Mouse (Mus musculus) myocyte (in vitro differentiated cells): ENCODE measurements around the gene Ank. TPM values are rescaled to one million over a fixed set of nuclear protein-coding genes. Genes with fewer than 3 reads are reported as not detected.

Experiments used
- H3K27me3 ChIP-seq: one replicate; pipeline ENCODE4 v1.6.1; 2011; ENCODE audit not compliant: control insufficient read depth, insufficient read depth, insufficient read length
- H3K36me3 ChIP-seq: one replicate; pipeline ENCODE4 v1.6.1; 2011; ENCODE audit not compliant: control insufficient read depth, insufficient read depth
- H3K4me2 ChIP-seq: one replicate; pipeline ENCODE4 v1.6.1; 2011; ENCODE audit warnings: low read depth, control low read depth
- H3K4me3 ChIP-seq: one replicate; pipeline ENCODE4 v1.5.1; 2011; ENCODE audit warnings: mild to moderate bottlenecking, control low read depth, moderate library complexity
- H3K79me2 ChIP-seq: one replicate; pipeline ENCODE4 v1.6.1; 2011; ENCODE audit not compliant: control insufficient read depth, insufficient read depth
- H3ac ChIP-seq: one replicate; pipeline ENCODE4 v1.6.1; 2011; ENCODE audit not compliant: control insufficient read depth, insufficient read length
- CEBPB ChIP-seq: IDR thresholded peaks from 2 replicates; pipeline ENCODE4 v1.6.1; 2011; ENCODE audit warnings: mild to moderate bottlenecking, moderate library complexity; ENCODE audit not compliant: poor library complexity, insufficient read depth, severe bottlenecking
- E2F4 ChIP-seq: IDR thresholded peaks from one replicate; pipeline ENCODE4 v1.6.1; 2011; ENCODE audit warnings: mild to moderate bottlenecking, control low read depth, moderate library complexity; ENCODE audit not compliant: insufficient read depth
- MAX ChIP-seq: IDR thresholded peaks from one replicate; pipeline ENCODE4 v1.6.1; 2011; ENCODE audit warnings: low read depth, mild to moderate bottlenecking, control low read depth
- MYOD1 ChIP-seq, 3 experiments: IDR thresholded peaks; one replicate each; pipeline ENCODE4 v1.6.1; 2011; ENCODE audit warnings: control low read depth in 2 of 3, low read depth in 2 of 3, mild to moderate bottlenecking in 2 of 3, moderate library complexity in 1 of 3; ENCODE audit not compliant: insufficient read length in 2 of 3, control insufficient read depth in 1 of 3
- MYOG ChIP-seq, 3 experiments: IDR thresholded peaks; one replicate each; pipeline ENCODE4 v1.6.1; 2011; ENCODE audit warnings: control low read depth in 2 of 3, low read depth in 2 of 3, mild to moderate bottlenecking in 2 of 3; ENCODE audit not compliant: insufficient read length in 2 of 3, control insufficient read depth in 1 of 3, insufficient read depth in 1 of 3
- POLR2A ChIP-seq: IDR thresholded peaks from one replicate; pipeline ENCODE4 v1.6.1; 2011; ENCODE audit warnings: low read depth, mild to moderate bottlenecking, control low read depth, moderate library complexity; ENCODE audit not compliant: insufficient read length
- POLR2AphosphoS2 ChIP-seq: IDR thresholded peaks from one replicate; pipeline ENCODE4 v1.6.1; 2011; ENCODE audit warnings: low read depth, control low read depth; ENCODE audit not compliant: insufficient read length
- REST ChIP-seq: IDR thresholded peaks from one replicate; pipeline ENCODE4 v1.6.1; 2011; ENCODE audit warnings: mild to moderate bottlenecking, control low read depth, moderate library complexity; ENCODE audit not compliant: insufficient read depth, insufficient read length
- SRF ChIP-seq: IDR thresholded peaks from one replicate; pipeline ENCODE4 v1.6.1; 2011; ENCODE audit warnings: low read depth; ENCODE audit not compliant: control insufficient read depth, insufficient read length
- TCF12 ChIP-seq: IDR thresholded peaks from one replicate; pipeline ENCODE4 v1.6.1; 2011; ENCODE audit warnings: mild to moderate bottlenecking, control low read depth; ENCODE audit not compliant: poor library complexity, insufficient read depth, severe bottlenecking
- TCF3 ChIP-seq: IDR thresholded peaks from one replicate; pipeline ENCODE4 v1.6.1; 2011; ENCODE audit warnings: low read depth, control low read depth; ENCODE audit not compliant: insufficient read length
- USF1 ChIP-seq: IDR thresholded peaks from one replicate; pipeline ENCODE4 v1.6.1; 2011; ENCODE audit warnings: low read depth, mild to moderate bottlenecking, control low read depth, moderate library complexity
- polyA plus RNA-seq: library from polyadenylated mRNA; unstranded; fragments of >200 nt; fragmentation: generic; extraction: Trizol; gene quantifications from one replicate; pipeline ENCODE4 v1.2.1, GENCODE M21; 2012; ENCODE audit warnings: missing spikeins

Gene Ank
- polyA plus RNA-seq, 1 experiment, result 103 TPM

DNA sequence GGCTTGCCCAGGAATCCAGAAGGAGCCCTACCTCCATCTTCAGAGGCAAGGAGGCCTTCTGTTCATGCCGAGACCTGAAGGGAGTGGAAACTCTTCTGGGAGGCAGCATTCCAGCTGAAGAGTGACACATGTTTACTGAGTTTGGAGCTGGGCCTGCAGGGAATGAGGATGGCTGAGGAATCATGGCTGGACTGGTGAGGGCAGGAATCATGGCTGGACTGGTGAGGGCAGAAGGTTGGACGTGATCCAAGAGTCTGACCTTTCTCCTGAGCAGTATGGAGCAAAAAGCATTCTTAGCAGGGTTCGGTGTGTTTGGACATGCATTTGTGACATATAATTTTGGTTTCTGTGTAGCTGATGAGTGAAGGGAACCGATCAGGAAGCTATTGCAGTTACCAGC lies 15.5 kb downstream of the Ank start:
- Histone ChIP-seq H3ac (no peak overlapping the region), H3K36me3 (no peaks in the 10 kb centered on the region), H3K79me2 (peaks cover 100% of the 10 kb centered on the region), H3K27me3 (no peaks in the 10 kb centered on the region), H3K4me2 (no peak overlapping the region), H3K4me3 (no peak overlapping the region)
- TF ChIP-seq POLR2AphosphoS2 (no peak), TCF12 (no peak), E2F4 (no peak), SRF (no peak), MAX (no peak)

DNA sequence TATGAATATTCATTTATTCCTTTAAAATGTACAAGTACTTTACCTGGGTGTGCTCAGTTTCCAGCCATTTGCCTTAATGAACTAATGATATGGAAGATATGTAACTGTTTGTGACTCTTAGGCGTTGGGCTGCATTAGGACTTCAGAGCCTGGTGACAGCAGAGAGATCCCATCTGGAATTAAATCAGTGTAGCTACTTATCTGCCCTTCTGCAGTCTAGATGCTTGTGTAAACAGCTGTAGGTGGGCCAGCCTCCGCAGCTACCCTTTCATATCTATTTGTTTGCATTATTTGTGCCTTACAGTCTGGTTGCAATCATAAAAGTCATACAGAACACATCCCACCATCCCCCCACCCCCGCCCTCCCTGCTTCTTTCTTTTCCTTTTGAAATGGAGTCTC lies 16.7 kb downstream of the Ank start:
- no peak overlapping the region for H3ac ChIP-seq
- H3K79me2 ChIP-seq, result peaks cover 100% of the 10 kb centered on the region
- H3K4me3 ChIP-seq, result no peak overlapping the region
- H3K4me2 ChIP-seq, result no peak overlapping the region
- TF ChIP-seq POLR2A, result no peak
- no peak for TF ChIP-seq TCF3
- no peak for TF ChIP-seq CEBPB
- no peak for TF ChIP-seq MYOG (IDR thresholded peaks at IDR 0.05; ENCODE audit: control insufficient read depth in 1 of 3, insufficient read depth in 1 of 3, insufficient read length in 2 of 3, low read depth in 2 of 3)
- TF ChIP-seq MAX, result no peak
- no peak for TF ChIP-seq MYOD1 (IDR thresholded peaks at IDR 0.05; ENCODE audit: control insufficient read depth in 1 of 3, insufficient read length in 2 of 3, low read depth in 2 of 3)
- TF ChIP-seq TCF12, result no peak
- no peak for TF ChIP-seq USF1
- no peak for TF ChIP-seq REST
- no peak for TF ChIP-seq POLR2AphosphoS2
- no peak for TF ChIP-seq SRF
- TF ChIP-seq E2F4, result no peak
- H3K27me3 ChIP-seq, result no peaks in the 10 kb centered on the region
- H3K36me3 ChIP-seq, result no peaks in the 10 kb centered on the region

DNA sequence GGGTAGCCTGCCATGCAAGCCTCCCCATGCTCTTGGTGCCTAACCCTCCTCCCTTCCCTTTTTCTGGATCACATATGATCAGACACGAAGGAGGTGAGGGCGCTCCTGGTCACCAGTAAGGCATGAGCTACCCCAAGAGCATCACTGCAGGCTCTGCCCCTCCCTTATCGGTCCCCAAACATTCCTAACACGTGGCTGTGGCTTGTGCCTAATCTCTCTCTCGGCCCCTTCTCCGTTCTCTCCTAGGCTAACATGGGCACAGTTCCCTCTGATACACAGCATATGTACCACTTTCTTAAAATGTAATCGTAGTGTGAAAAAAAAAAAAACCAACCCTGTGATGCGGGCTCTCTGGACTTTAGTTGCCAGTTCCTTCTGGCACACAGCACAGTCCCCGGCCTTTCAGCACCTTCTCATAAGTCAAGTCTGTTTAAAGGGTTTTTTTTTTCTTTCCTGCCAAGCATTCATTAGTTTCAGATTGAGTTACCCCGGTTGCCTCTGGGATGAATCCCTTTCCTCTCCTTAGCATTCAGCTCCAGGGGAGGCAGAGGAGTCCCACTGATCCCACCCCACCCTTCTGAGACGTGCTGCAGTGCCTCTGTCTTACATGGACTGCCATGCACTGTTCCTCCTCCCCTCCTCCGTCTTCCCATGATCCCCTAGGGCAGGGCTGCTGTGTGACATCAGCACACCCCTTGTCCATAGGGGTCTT lies 19.2 kb downstream of the Ank start:
- TF ChIP-seq MYOG (IDR thresholded peaks at IDR 0.05; ENCODE audit: control insufficient read depth in 1 of 3, insufficient read depth in 1 of 3, insufficient read length in 2 of 3, low read depth in 2 of 3) (no peak), CEBPB (no peak), REST (peak; percentile 4)
- peaks cover 100% of the 10 kb centered on the region for H3K79me2 ChIP-seq
- peaks cover 6% of the 10 kb centered on the region for H3K36me3 ChIP-seq
- H3K4me3 ChIP-seq, result no peak overlapping the region
- no peak overlapping the region for H3ac ChIP-seq
- H3K27me3 ChIP-seq, result no peaks in the 10 kb centered on the region
- peak overlapping the region; percentile 3 for H3K4me2 ChIP-seq

DNA sequence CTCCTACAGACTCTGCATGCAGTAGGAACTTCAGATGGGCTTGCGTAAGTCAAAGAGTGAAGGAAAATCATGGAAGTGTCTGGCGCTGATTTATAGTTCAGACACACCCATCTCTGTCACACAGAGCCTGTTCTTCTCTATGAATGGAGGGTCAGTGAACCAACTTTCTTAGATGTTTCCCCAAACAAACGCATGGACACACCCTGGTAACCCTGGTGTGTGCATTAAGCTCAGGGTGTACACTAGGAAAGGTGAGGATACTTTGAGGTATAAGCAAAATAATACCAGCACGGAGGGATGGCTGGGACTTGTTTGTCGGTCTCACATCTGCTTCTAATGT lies 19.8 kb downstream of the Ank start:
- Histone ChIP-seq H3K79me2 (peaks cover 100% of the 10 kb centered on the region), H3K27me3 (no peaks in the 10 kb centered on the region), H3K4me2 (peak overlapping the region; percentile 3), H3ac (no peak overlapping the region), H3K36me3 (peaks cover 11% of the 10 kb centered on the region), H3K4me3 (no peak overlapping the region)
- TF ChIP-seq MYOG (IDR thresholded peaks at IDR 0.05; ENCODE audit: control insufficient read depth in 1 of 3, insufficient read depth in 1 of 3, insufficient read length in 2 of 3, low read depth in 2 of 3) (no peak), CEBPB (no peak), E2F4 (no peak), SRF (no peak), USF1 (no peak), TCF12 (no peak), POLR2A (no peak), MYOD1 (IDR thresholded peaks at IDR 0.05; ENCODE audit: control insufficient read depth in 1 of 3, insufficient read length in 2 of 3, low read depth in 2 of 3) (no peak), REST (no peak), TCF3 (no peak), POLR2AphosphoS2 (no peak), MAX (no peak)

DNA sequence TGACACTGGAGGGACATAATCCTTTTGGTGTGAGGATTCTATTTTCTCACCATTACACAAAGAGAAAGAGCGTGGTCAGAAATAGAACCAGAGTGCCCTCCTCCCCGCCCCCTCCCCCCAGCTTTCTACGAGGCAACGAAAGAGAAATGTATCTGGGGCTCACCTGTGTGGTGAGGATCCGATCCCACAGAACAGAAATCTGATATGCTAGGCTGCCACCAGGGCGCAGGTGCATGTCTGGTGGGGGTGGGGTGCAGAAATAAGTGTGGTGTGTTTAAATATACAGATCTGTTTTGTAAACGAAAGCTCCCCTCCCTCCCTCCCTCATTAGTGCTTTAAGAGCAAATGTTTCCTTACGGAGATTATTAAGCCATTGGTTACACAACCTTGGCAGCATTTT lies 20.6 kb downstream of the Ank start:
- Histone ChIP-seq H3K27me3 (no peaks in the 10 kb centered on the region), H3K79me2 (peaks cover 100% of the 10 kb centered on the region), H3ac (no peak overlapping the region), H3K36me3 (peaks cover 11% of the 10 kb centered on the region), H3K4me2 (no peak overlapping the region), H3K4me3 (no peak overlapping the region)
- TF ChIP-seq TCF12 (no peak), REST (no peak), MYOD1 (IDR thresholded peaks at IDR 0.05; ENCODE audit: control insufficient read depth in 1 of 3, insufficient read length in 2 of 3, low read depth in 2 of 3) (peak in 1 of 3 experiments; percentile 30), CEBPB (no peak)
